Mouse (Mus musculus) embryo, embryonic 11 days (tissue): ENCODE results near the gene Il1rl2.

Experiments
- DNase-seq: peaks from one replicate; pipeline ENCODE4 v3.0.0-alpha.2; 2015

Gene Il1rl2

GRCm38 (mm10) chr1:40325711-40326327, 1.4 kb downstream of the Il1rl2 start:
- peak; percentile 41 for DNase-seq

GRCm38 (mm10) chr1:40327604-40328003, 3.2 kb downstream of the Il1rl2 start:
- DNase-seq, result no peak

GRCm38 (mm10) chr1:40329526-40329925, 5.1 kb downstream of the Il1rl2 start:
- no peak for DNase-seq

- DNase-seq, result no peak
Observed at GRCm38 (mm10) chr1:40330181-40330580, 5.8 kb downstream of the Il1rl2 start.

- DNase-seq, result no peak
Observed at GRCm38 (mm10) chr1:40339346-40339745, 14.9 kb downstream of the Il1rl2 start.

- no peak for DNase-seq
Observed at GRCm38 (mm10) chr1:40340102-40340501, 15.7 kb downstream of the Il1rl2 start.

GRCm38 (mm10) chr1:40352158-40352903, 27.9 kb downstream of the Il1rl2 start:
- no peak for DNase-seq

- DNase-seq, result peak; percentile 16
Observed at GRCm38 (mm10) chr1:40352904-40353286, 28.5 kb downstream of the Il1rl2 start.

- no peak for DNase-seq
Observed at GRCm38 (mm10) chr1:40354665-40355064, 30.3 kb downstream of the Il1rl2 start.

- no peak for DNase-seq
Observed at GRCm38 (mm10) chr1:40355431-40355843, 31.0 kb downstream of the Il1rl2 start.

GRCm38 (mm10) chr1:40355904-40356521, 31.6 kb downstream of the Il1rl2 start:
- DNase-seq, result no peak

GRCm38 (mm10) chr1:40357921-40358320, 33.5 kb downstream of the Il1rl2 start:
- no peak for DNase-seq

- no peak for DNase-seq
Observed at GRCm38 (mm10) chr1:40358351-40358750, 33.9 kb downstream of the Il1rl2 start.

GRCm38 (mm10) chr1:40358771-40359181, 34.4 kb downstream of the Il1rl2 start:
- no peak for DNase-seq

GRCm38 (mm10) chr1:40359731-40360130, 35.3 kb downstream of the Il1rl2 start:
- DNase-seq, result no peak

GRCm38 (mm10) chr1:40360969-40361368, 36.6 kb downstream of the Il1rl2 start:
- DNase-seq, result no peak

- no peak for DNase-seq
Observed at GRCm38 (mm10) chr1:40361596-40361995, 37.2 kb downstream of the Il1rl2 start.

GRCm38 (mm10) chr1:40362784-40363183, 38.4 kb downstream of the Il1rl2 start:
- DNase-seq, result no peak

GRCm38 (mm10) chr1:40372951-40373350, 48.5 kb downstream of the Il1rl2 start:
- no peak for DNase-seq

- no peak for DNase-seq
Observed at GRCm38 (mm10) chr1:40375148-40375547, 50.7 kb downstream of the Il1rl2 start.

- peak; percentile 21 for DNase-seq
Observed at GRCm38 (mm10) chr1:40376745-40377144, 52.3 kb downstream of the Il1rl2 start.

GRCm38 (mm10) chr1:40378794-40379193, 54.4 kb downstream of the Il1rl2 start:
- peak; percentile 69 for DNase-seq

- DNase-seq, result peak; percentile 73
Observed at GRCm38 (mm10) chr1:40380111-40380510, 55.7 kb downstream of the Il1rl2 start.

- DNase-seq, result no peak
Observed at GRCm38 (mm10) chr1:40380990-40381389, 56.6 kb downstream of the Il1rl2 start.
